Mouse (Mus musculus): ENCODE data around the gene Ptprn2.

DNA sequence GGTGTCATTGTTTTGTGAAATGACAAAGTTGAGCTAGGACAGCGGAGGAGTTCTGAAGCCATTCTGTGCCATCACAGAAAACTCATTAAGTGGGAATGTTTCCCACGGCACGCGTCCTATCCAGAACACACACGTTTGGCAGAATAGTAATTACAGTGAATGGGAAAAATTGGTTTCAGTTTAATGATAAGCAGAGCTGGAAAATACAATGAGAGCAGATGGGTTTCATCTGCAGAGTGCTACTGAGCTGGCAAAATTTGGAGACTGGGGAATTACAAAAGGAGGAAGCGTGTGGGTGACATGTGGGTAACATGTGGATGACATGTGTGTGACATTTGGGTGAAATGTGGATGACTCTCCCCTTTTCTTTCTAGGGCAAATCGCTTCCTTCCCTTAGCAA, 66.0 kb downstream of the Ptprn2 start:
- TF ChIP-seq POLR2A (IDR thresholded peaks at IDR 0.05; ENCODE audit: insufficient read depth, low read length) (no peak), CTCF (IDR thresholded peaks at IDR 0.05; ENCODE audit: low read depth, low read length) (no peak), EP300 (IDR thresholded peaks at IDR 0.05; ENCODE audit: insufficient read depth, low read depth, low read length) (no peak)

Measured in ES-Bruce4 (cell line).